Mouse (Mus musculus): ENCODE data around the gene Srrm2.

GRCm38 (mm10) chr17:23749400-23750191, 40.7 kb upstream of the Srrm2 start:
- TF ChIP-seq MYOG (IDR thresholded peaks at IDR 0.05; ENCODE audit: control insufficient read depth, extremely low read depth, insufficient read length) (no peak), CTCF (IDR thresholded peaks at IDR 0.05; ENCODE audit: control insufficient read depth, insufficient read depth, insufficient read length) (no peak)
